Comparison of ENCODE assay signal across 8 mouse cellular contexts in the genomic region with DNA sequence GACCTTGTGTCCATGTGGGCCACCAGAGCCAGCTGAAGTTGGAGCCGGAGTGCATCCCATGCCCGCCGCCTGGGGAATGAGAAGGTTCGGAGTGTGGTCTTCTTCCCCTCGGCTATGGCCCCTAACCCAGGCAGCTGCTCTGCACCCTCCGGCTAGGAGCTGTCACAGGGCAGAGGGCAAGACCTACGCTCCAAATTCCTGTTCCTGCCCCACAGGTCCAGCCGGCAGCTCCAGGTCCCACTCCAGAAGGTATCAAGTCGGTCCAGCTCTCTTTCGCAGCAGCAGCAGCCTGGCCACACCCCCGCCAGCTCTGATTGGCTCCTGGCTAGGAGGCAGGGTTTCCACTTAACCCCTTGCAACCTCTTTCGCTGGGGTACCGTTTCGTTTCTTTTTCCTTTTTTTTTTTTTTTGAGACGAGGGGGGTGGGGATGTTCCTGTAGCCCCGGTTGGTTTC. TPM values are rescaled to one million over a fixed set of nuclear protein-coding genes. Genes with fewer than 3 reads are reported as not detected.
DNase-seq lines count a peak whose midpoint lies in the region; ATAC-seq and TF ChIP-seq lines count a peak whose summit lies in the region.

No protein-coding gene starts in this region.

- no peak for TF ChIP-seq CTCF in brain, embryonic 14.5 days (IDR thresholded peaks at IDR 0.05; ENCODE audit: borderline replicate concordance, extremely low read depth, insufficient read depth, insufficient read length)
- no peak for TF ChIP-seq CTCF in liver, embryonic 14.5 days (IDR thresholded peaks at IDR 0.05; ENCODE audit: low read depth)

- TF ChIP-seq EP300 in liver, embryonic 14.5 days (IDR thresholded peaks at IDR 0.05; ENCODE audit: low read depth), result no peak

- no peak overlapping the region for H3K27ac ChIP-seq in forebrain, embryonic 10.5 days
- peak overlapping the region in 1 of 2 experiments; percentile 48; a peak in 1 of 4 replicates for H3K27ac ChIP-seq in heart, embryonic 14.5 days (replicated peaks in 1 of 2; ENCODE audit: control insufficient read depth in 1 of 2, insufficient read depth in 1 of 2, low read depth in 2 of 2, low read length in 2 of 2)
- H3K27ac ChIP-seq in liver, embryonic 14.5 days, result no peak overlapping the region
- no peak overlapping the region for H3K27ac ChIP-seq in neural tube, embryonic 11.5 days (ENCODE audit: low read depth, low read length)

- H3K4me1 ChIP-seq in forebrain, embryonic 10.5 days, result peaks cover 24% of the 10 kb centered on the region
- peaks cover 14 to 24% of the 10 kb centered on the region in 2 experiments; a peak in 3 of 4 replicates for H3K4me1 ChIP-seq in heart, embryonic 14.5 days (ENCODE audit: control insufficient read depth in 2 of 2, insufficient read depth in 2 of 2, low read length in 2 of 2)
- no peaks in the 10 kb centered on the region for H3K4me1 ChIP-seq in liver, embryonic 14.5 days (replicated peaks; ENCODE audit: control insufficient read depth in 2 of 2, insufficient read depth in 2 of 2, low read length in 1 of 2)
- H3K4me1 ChIP-seq in neural tube, embryonic 11.5 days (ENCODE audit: control insufficient read depth, insufficient read depth, low read length), result peaks cover 12% of the 10 kb centered on the region

- peak; percentile 81 for DNase-seq in CD4-positive, CD25-positive, alpha-beta regulatory T cell, adult 2 months (ENCODE audit: low read depth, low spot score)
- DNase-seq in brain, embryonic 14.5 days (ENCODE audit: low read depth), result peak; percentile 87
- DNase-seq in forebrain, embryonic 10.5 days (ENCODE audit: extremely low spot score, low spot score), result peak; percentile 75
- DNase-seq in kidney, postnatal 10 days, result peak; percentile 89
- DNase-seq in liver, embryonic 14.5 days (ENCODE audit: low read depth in 3 of 3, low spot score in 3 of 3), result peak in 1 of 3 experiments; percentile 33
- DNase-seq in neural tube, embryonic 11.5 days (ENCODE audit: low spot score), result peak; percentile 77
- peak; percentile 88 for DNase-seq in testis, postnatal 10 days (ENCODE audit: low spot score)

- peak overlapping the region; percentile 92 for H3K4me2 ChIP-seq in heart, embryonic 14.5 days (ENCODE audit: low read length)
- peak overlapping the region; percentile 52 for H3K4me2 ChIP-seq in liver, embryonic 14.5 days (ENCODE audit: low read depth)
- H3K4me2 ChIP-seq in neural tube, embryonic 11.5 days (ENCODE audit: low read depth), result peak overlapping the region; percentile 68

- H3K36me3 ChIP-seq in forebrain, embryonic 10.5 days (replicated peaks), result no peaks in the 10 kb centered on the region
- no peaks in the 10 kb centered on the region for H3K36me3 ChIP-seq in heart, embryonic 14.5 days (ENCODE audit: control insufficient read depth, insufficient read depth, low read length)
- H3K36me3 ChIP-seq in liver, embryonic 14.5 days (replicated peaks; ENCODE audit: control insufficient read depth, insufficient read depth, low read depth), result no peaks in the 10 kb centered on the region
- H3K36me3 ChIP-seq in neural tube, embryonic 11.5 days (ENCODE audit: control insufficient read depth, insufficient read depth, low read length), result no peaks in the 10 kb centered on the region

- under 1% methylated on average over 16 of the region's 16 CpGs for WGBS in forebrain, embryonic 10.5 days
- WGBS in heart, embryonic 14.5 days, result under 1% methylated on average over 16 of the region's 16 CpGs
- WGBS in liver, embryonic 14.5 days (ENCODE audit: insufficient replicate concordance), result 1% methylated on average over 16 of the region's 16 CpGs
- under 1% methylated on average over 16 of the region's 16 CpGs for WGBS in neural tube, embryonic 11.5 days

- no peak for TF ChIP-seq POLR2A in brain, embryonic 14.5 days (IDR thresholded peaks at IDR 0.05; ENCODE audit: borderline replicate concordance, extremely low read depth, insufficient read depth, insufficient read length, poor library complexity, severe bottlenecking)

- H3K9ac ChIP-seq in heart, embryonic 14.5 days (ENCODE audit: low read length), result peak overlapping the region; percentile 68
- H3K9ac ChIP-seq in liver, embryonic 14.5 days (replicated peaks), result no peak overlapping the region
- peak overlapping the region; percentile 27 for H3K9ac ChIP-seq in neural tube, embryonic 11.5 days (ENCODE audit: low read length)

- H3K27me3 ChIP-seq in forebrain, embryonic 10.5 days (ENCODE audit: poor library complexity, severe bottlenecking), result peaks cover 69% of the 10 kb centered on the region
- peaks cover 30% of the 10 kb centered on the region for H3K27me3 ChIP-seq in heart, embryonic 14.5 days (ENCODE audit: control insufficient read depth, insufficient read depth, low read length)
- peaks cover 26% of the 10 kb centered on the region for H3K27me3 ChIP-seq in liver, embryonic 14.5 days (ENCODE audit: control insufficient read depth, insufficient read depth, low read length)
- H3K27me3 ChIP-seq in neural tube, embryonic 11.5 days (ENCODE audit: control insufficient read depth, insufficient read depth, low read length), result peaks cover 32% of the 10 kb centered on the region

- no peaks in the 10 kb centered on the region for H3K9me3 ChIP-seq in forebrain, embryonic 10.5 days
- no peaks in the 10 kb centered on the region for H3K9me3 ChIP-seq in heart, embryonic 14.5 days (ENCODE audit: control insufficient read depth, low read length)
- H3K9me3 ChIP-seq in liver, embryonic 14.5 days (ENCODE audit: control insufficient read depth, low read length), result no peaks in the 10 kb centered on the region
- no peaks in the 10 kb centered on the region for H3K9me3 ChIP-seq in neural tube, embryonic 11.5 days (ENCODE audit: control insufficient read depth, low read length)

- H3K4me3 ChIP-seq in forebrain, embryonic 10.5 days, result peak overlapping the region; percentile 64
- H3K4me3 ChIP-seq in heart, embryonic 14.5 days (ENCODE audit: control insufficient read depth in 1 of 2, insufficient read depth in 1 of 2, low read depth in 1 of 2, low read length in 2 of 2), result peak overlapping the region; percentile 54 to 62
- peak overlapping the region; percentile 38 to 47 for H3K4me3 ChIP-seq in liver, embryonic 14.5 days (ENCODE audit: insufficient read depth in 1 of 2, low read depth in 2 of 2, low read length in 2 of 2)
- peak overlapping the region; percentile 36 for H3K4me3 ChIP-seq in neural tube, embryonic 11.5 days (ENCODE audit: low read depth, low read length)

- peak; percentile 57; the same call in 1 of the 2 replicates for ATAC-seq in heart, embryonic 14.5 days (ENCODE audit: insufficient number of reproducible peaks, insufficient read depth, low FRiP score, low read depth)
- ATAC-seq in liver, embryonic 14.5 days (ENCODE audit: insufficient read depth), result no peak
- no peak for ATAC-seq in neural tube, embryonic 11.5 days (ENCODE audit: insufficient read depth, low FRiP score, low TSS enrichment)

RNA-seq across cellular contexts. Expression of gene Extl1, which starts 11.3 kb away (rescaled TPM):
- 0.32 and 0.40 TPM in 2 replicates for polyA plus RNA-seq in brain, embryonic 14.5 days (2012; rRNA removed)
- 0.22 and 0.27 TPM in 2 replicates for polyA plus RNA-seq in forebrain, embryonic 10.5 days (2016; fragmentation: Nextera tagmentation; extraction: Ambion mirVana)
- polyA plus RNA-seq in heart, embryonic 14.5 days (2014; fragmentation: Nextera tagmentation; extraction: Ambion mirVana), result 2.8 and 2.9 TPM in 2 replicates
- 0.04 and 0.16 TPM in 2 replicates for polyA plus RNA-seq in liver, embryonic 14.5 days (2012; rRNA removed)
- 0.04 and 0.11 TPM in 2 replicates for polyA plus RNA-seq in liver, embryonic 14.5 days (2014; fragmentation: Nextera tagmentation; extraction: Ambion mirVana)
- 0.24 and 0.37 TPM in 2 replicates for polyA plus RNA-seq in neural tube, embryonic 11.5 days (2014; fragmentation: Nextera tagmentation; extraction: Ambion mirVana)

RNA-seq across cellular contexts. Expression of gene Pafah2, which starts 23.8 kb away (rescaled TPM):
- polyA plus RNA-seq in brain, embryonic 14.5 days (2012; rRNA removed), result 14.0 and 14.6 TPM in 2 replicates
- 6.3 and 6.4 TPM in 2 replicates for polyA plus RNA-seq in forebrain, embryonic 10.5 days (2016; fragmentation: Nextera tagmentation; extraction: Ambion mirVana)
- polyA plus RNA-seq in heart, embryonic 14.5 days (2014; fragmentation: Nextera tagmentation; extraction: Ambion mirVana), result 11.1 and 12.8 TPM in 2 replicates
- polyA plus RNA-seq in liver, embryonic 14.5 days (2012; rRNA removed), result 3.9 and 4.3 TPM in 2 replicates
- polyA plus RNA-seq in liver, embryonic 14.5 days (2014; fragmentation: Nextera tagmentation; extraction: Ambion mirVana), result 4.3 and 5.4 TPM in 2 replicates
- polyA plus RNA-seq in neural tube, embryonic 11.5 days (2014; fragmentation: Nextera tagmentation; extraction: Ambion mirVana), result 6.9 and 11.4 TPM in 2 replicates

RNA-seq across cellular contexts. Expression of gene Slc30a2, which starts 29.3 kb away (rescaled TPM):
- 0.05 TPM in 1 of 2 replicates, not detected in the other for polyA plus RNA-seq in brain, embryonic 14.5 days (2012; rRNA removed)
- polyA plus RNA-seq in forebrain, embryonic 10.5 days (2016; fragmentation: Nextera tagmentation; extraction: Ambion mirVana), result not detected in 2 replicates
- polyA plus RNA-seq in heart, embryonic 14.5 days (2014; fragmentation: Nextera tagmentation; extraction: Ambion mirVana), result 0.08 and 0.11 TPM in 2 replicates
- polyA plus RNA-seq in liver, embryonic 14.5 days (2012; rRNA removed), result 0.02 TPM in 1 of 2 replicates, not detected in the other
- not detected in 2 replicates for polyA plus RNA-seq in liver, embryonic 14.5 days (2014; fragmentation: Nextera tagmentation; extraction: Ambion mirVana)
- polyA plus RNA-seq in neural tube, embryonic 11.5 days (2014; fragmentation: Nextera tagmentation; extraction: Ambion mirVana), result not detected in 2 replicates

RNA-seq across cellular contexts. Expression of gene Trim63, which starts 57.4 kb away (rescaled TPM):
- 0.13 and 0.33 TPM in 2 replicates for polyA plus RNA-seq in brain, embryonic 14.5 days (2012; rRNA removed)
- 0.22 and 0.84 TPM in 2 replicates for polyA plus RNA-seq in forebrain, embryonic 10.5 days (2016; fragmentation: Nextera tagmentation; extraction: Ambion mirVana)
- 39.4 and 43.2 TPM in 2 replicates for polyA plus RNA-seq in heart, embryonic 14.5 days (2014; fragmentation: Nextera tagmentation; extraction: Ambion mirVana)
- 0.07 TPM in 1 of 2 replicates, not detected in the other for polyA plus RNA-seq in liver, embryonic 14.5 days (2012; rRNA removed)
- polyA plus RNA-seq in liver, embryonic 14.5 days (2014; fragmentation: Nextera tagmentation; extraction: Ambion mirVana), result not detected in 2 replicates
- polyA plus RNA-seq in neural tube, embryonic 11.5 days (2014; fragmentation: Nextera tagmentation; extraction: Ambion mirVana), result 0.87 and 1.6 TPM in 2 replicates
